Mouse (Mus musculus) intestine, postnatal 0 days (tissue): ENCODE data around the gene Kcnk18. TPM values are rescaled to one million over a fixed set of nuclear protein-coding genes. Genes with fewer than 3 reads are reported as not detected.

Experiments used
- ATAC-seq: fragments of 200-750 bp; cut with Nextera tagmentation; 2 replicates; pipeline ENCODE4 v1.8.0; 2017; ENCODE audit warnings: mild to moderate bottlenecking, moderate TSS enrichment, moderate library complexity
- H3K27ac ChIP-seq: fragments of 300-500 bp; sonication (generic); 2 replicates; pipeline ENCODE4 v1.5.1; 2014; ENCODE audit warnings: mild to moderate bottlenecking, low read depth, low read length, moderate library complexity
- H3K27me3 ChIP-seq: fragments of 300-500 bp; sonication (generic); replicated peaks from 2 replicates; pipeline ENCODE4 v1.6.1; 2014; ENCODE audit warnings: low read length, mixed read lengths; ENCODE audit not compliant: control insufficient read depth, insufficient read depth
- H3K36me3 ChIP-seq: fragments of 300-500 bp; sonication (generic); 2 replicates; pipeline ENCODE4 v1.6.1; 2014; ENCODE audit warnings: mild to moderate bottlenecking, moderate library complexity; ENCODE audit not compliant: control insufficient read depth, insufficient read depth
- H3K4me1 ChIP-seq: fragments of 300-500 bp; sonication (generic); replicated peaks from 2 replicates; pipeline ENCODE4 v1.6.1; 2014; ENCODE audit warnings: antibody characterized with exemption, low read length, mixed read lengths; ENCODE audit not compliant: control insufficient read depth, insufficient read depth
- H3K4me2 ChIP-seq: fragments of 300-500 bp; sonication (generic); replicated peaks from 2 replicates; pipeline ENCODE4 v1.6.1; 2014; ENCODE audit warnings: low read depth, mild to moderate bottlenecking, moderate library complexity
- H3K4me3 ChIP-seq: fragments of 300-500 bp; sonication (generic); 2 replicates; pipeline ENCODE4 v1.5.1; 2014; ENCODE audit warnings: low read depth, low read length
- H3K9ac ChIP-seq: fragments of 300-500 bp; sonication (generic); 2 replicates; pipeline ENCODE4 v1.6.1; 2014; ENCODE audit warnings: mild to moderate bottlenecking, low read depth, low read length
- H3K9me3 ChIP-seq: fragments of 300-500 bp; sonication (generic); 2 replicates; pipeline ENCODE4 v1.6.1; 2016; ENCODE audit warnings: mixed run types; ENCODE audit not compliant: control insufficient read depth
- CTCF ChIP-seq: sonication (generic); IDR thresholded peaks from 2 replicates; pipeline ENCODE4 v1.5.1; 2016; ENCODE audit warnings: low read depth, mild to moderate bottlenecking, control low read depth, antibody characterized with exemption, moderate library complexity
- WGBS: fragments of 180-500 bp; shearing (Covaris S2); extraction: QIAGEN DNeasy Blood & Tissue Kit; methylation state at CpG from one replicate; pipeline ENCODE4 v1.1.7; 2014; 5-methylcytosine and 5-hydroxymethylcytosine counted together
- polyA plus RNA-seq: library from polyadenylated mRNA; unstranded; fragments of >200 nt; fragmentation: Nextera tagmentation; extraction: Ambion mirVana; gene quantifications from 2 replicates; pipeline ENCODE4 v1.2.1, GENCODE M21; 2015

The Kcnk18 gene
- polyA plus RNA-seq, 1 experiment from 2014 or later: not detected

GRCm38 (mm10) chr19:59265907-59266306, 46.9 kb downstream of the Kcnk18 start:
- Histone ChIP-seq H3K27me3 (peaks cover 6% of the 10 kb centered on the region; the same call in 1 of the 2 replicates), H3K4me2 (no peak overlapping the region), H3K9me3 (no peaks in the 10 kb centered on the region), H3K4me3 (no peak overlapping the region), H3K4me1 (no peaks in the 10 kb centered on the region), H3K36me3 (no peaks in the 10 kb centered on the region), H3K9ac (no peak overlapping the region), H3K27ac (no peak overlapping the region)
- ATAC-seq: no peak
- WGBS: 72% methylated on average over 6 of the region's 6 CpGs
- TF ChIP-seq CTCF: no peak

- no peaks in the 10 kb centered on the region for H3K4me1 ChIP-seq
- no peaks in the 10 kb centered on the region for H3K36me3 ChIP-seq
- no peak overlapping the region for H3K27ac ChIP-seq
- H3K27me3 ChIP-seq: 0 out of 2 replicates have a peak, but pooled peaks cover 3% of the 10 kb centered on the region
- no peak overlapping the region for H3K4me3 ChIP-seq
- H3K9me3 ChIP-seq: no peaks in the 10 kb centered on the region
- no peak overlapping the region for H3K4me2 ChIP-seq
- TF ChIP-seq CTCF: no peak
- no peak for ATAC-seq
- 30% methylated on average over 5 of the region's 5 CpGs for WGBS
- no peak overlapping the region for H3K9ac ChIP-seq
Measured at GRCm38 (mm10) chr19:59267417-59267963, 48.5 kb downstream of the Kcnk18 start.

GRCm38 (mm10) chr19:59273190-59273589, 54.2 kb downstream of the Kcnk18 start:
- WGBS: 90% methylated on average over 7 of the region's 7 CpGs
- Histone ChIP-seq H3K9me3 (no peaks in the 10 kb centered on the region), H3K9ac (no peak overlapping the region), H3K4me3 (no peak overlapping the region), H3K36me3 (no peaks in the 10 kb centered on the region), H3K27ac (no peak overlapping the region), H3K4me2 (no peak overlapping the region), H3K27me3 (no peaks in the 10 kb centered on the region), H3K4me1 (no peaks in the 10 kb centered on the region)
- TF ChIP-seq CTCF: no peak
- no peak for ATAC-seq

GRCm38 (mm10) chr19:59276354-59276753, 57.3 kb downstream of the Kcnk18 start:
- 82% methylated on average over 7 of the region's 7 CpGs for WGBS
- ATAC-seq: no peak

GRCm38 (mm10) chr19:59280841-59281240, 61.8 kb downstream of the Kcnk18 start:
- no peaks in the 10 kb centered on the region for H3K9me3 ChIP-seq
- no peak for ATAC-seq

More at GRCm38 (mm10) chr19:59276354-59276753, 57.3 kb downstream of the Kcnk18 start:
- no peak overlapping the region for H3K9ac ChIP-seq
- H3K36me3 ChIP-seq: 0 out of 2 replicates have a peak, but pooled peaks cover 8% of the 10 kb centered on the region
- H3K4me2 ChIP-seq: no peak overlapping the region
- no peaks in the 10 kb centered on the region for H3K27me3 ChIP-seq
- H3K4me3 ChIP-seq: no peak overlapping the region
- no peak for TF ChIP-seq CTCF
- no peak overlapping the region for H3K27ac ChIP-seq
- no peaks in the 10 kb centered on the region for H3K4me1 ChIP-seq
- H3K9me3 ChIP-seq: no peaks in the 10 kb centered on the region

GRCm38 (mm10) chr19:59282001-59282400, 63.0 kb downstream of the Kcnk18 start:
- 66% methylated on average over 3 of the region's 3 CpGs for WGBS
- no peaks in the 10 kb centered on the region for H3K27me3 ChIP-seq
- H3K9me3 ChIP-seq: no peaks in the 10 kb centered on the region
- no peak overlapping the region for H3K27ac ChIP-seq
- ATAC-seq: no peak
- no peak for TF ChIP-seq CTCF
- H3K9ac ChIP-seq: no peak overlapping the region
- H3K36me3 ChIP-seq: 0 out of 2 replicates have a peak, but pooled peaks cover 8% of the 10 kb centered on the region
- H3K4me1 ChIP-seq: no peaks in the 10 kb centered on the region
- no peak overlapping the region for H3K4me3 ChIP-seq
- no peak overlapping the region for H3K4me2 ChIP-seq

More at GRCm38 (mm10) chr19:59280841-59281240, 61.8 kb downstream of the Kcnk18 start:
- Histone ChIP-seq H3K4me1 (no peaks in the 10 kb centered on the region), H3K27me3 (no peaks in the 10 kb centered on the region), H3K4me2 (no peak overlapping the region), H3K4me3 (no peak overlapping the region), H3K27ac (no peak overlapping the region), H3K36me3 (0 out of 2 replicates have a peak, but pooled peaks cover 8% of the 10 kb centered on the region), H3K9ac (no peak overlapping the region)
- no peak for TF ChIP-seq CTCF

Other genes with a start within 250 kb of the Kcnk18 start
- gene Shtn1, start 143.1 kb upstream of the Kcnk18 start, polyA plus RNA-seq: 11.0 and 11.8 TPM in 2 replicates
- not detected in 2 replicates for gene Vax1, start 49.2 kb upstream of the Kcnk18 start, polyA plus RNA-seq
- 3.3 and 4.3 TPM in 2 replicates for gene Slc18a2, start 41.7 kb downstream of the Kcnk18 start, polyA plus RNA-seq
- 20.0 and 27.4 TPM in 2 replicates for gene Rps12-ps3, start 103.1 kb downstream of the Kcnk18 start, polyA plus RNA-seq
- gene Pdzd8, start 126.6 kb downstream of the Kcnk18 start, polyA plus RNA-seq: 6.1 and 7.0 TPM in 2 replicates
- not detected in 2 replicates for gene Emx2, start 239.2 kb downstream of the Kcnk18 start, polyA plus RNA-seq